Mouse (Mus musculus): ENCODE data around the gene Acin1. TPM values are rescaled to one million over a fixed set of nuclear protein-coding genes. Genes with fewer than 3 reads are reported as not detected.

Gene Acin1
- polyA plus RNA-seq, 1 experiment: 77.3 TPM

GRCm38 (mm10) chr14:54676290-54676689 lies 10.4 kb downstream of the Acin1 start:
- no peak overlapping the region for H3ac ChIP-seq (ENCODE audit: control insufficient read depth, insufficient read length)
- TF ChIP-seq TCF12 (IDR thresholded peaks at IDR 0.05; ENCODE audit: insufficient read depth, poor library complexity, severe bottlenecking): no peak
- TF ChIP-seq POLR2AphosphoS2 (IDR thresholded peaks at IDR 0.05; ENCODE audit: insufficient read length, low read depth): no peak
- no peak for TF ChIP-seq TCF3 (IDR thresholded peaks at IDR 0.05; ENCODE audit: insufficient read length, low read depth)
- TF ChIP-seq MYOG (IDR thresholded peaks at IDR 0.05; ENCODE audit: control insufficient read depth in 1 of 3, insufficient read depth in 1 of 3, insufficient read length in 2 of 3, low read depth in 2 of 3): no peak
- no peak for TF ChIP-seq REST (IDR thresholded peaks at IDR 0.05; ENCODE audit: insufficient read depth, insufficient read length)
- no peak for TF ChIP-seq POLR2A (IDR thresholded peaks at IDR 0.05; ENCODE audit: insufficient read length, low read depth)
- TF ChIP-seq MYOD1 (IDR thresholded peaks at IDR 0.05; ENCODE audit: control insufficient read depth in 1 of 3, insufficient read length in 2 of 3, low read depth in 2 of 3): no peak
- TF ChIP-seq SRF (IDR thresholded peaks at IDR 0.05; ENCODE audit: control insufficient read depth, insufficient read length, low read depth): no peak
- no peak for TF ChIP-seq USF1 (IDR thresholded peaks at IDR 0.05; ENCODE audit: low read depth)
- TF ChIP-seq E2F4 (IDR thresholded peaks at IDR 0.05; ENCODE audit: insufficient read depth): no peak
- H3K4me2 ChIP-seq (ENCODE audit: low read depth): no peak overlapping the region
- no peak overlapping the region for H3K4me3 ChIP-seq
- no peaks in the 10 kb centered on the region for H3K27me3 ChIP-seq (ENCODE audit: control insufficient read depth, insufficient read depth, insufficient read length)
- peaks cover 9% of the 10 kb centered on the region for H3K79me2 ChIP-seq (ENCODE audit: control insufficient read depth, insufficient read depth)
- H3K36me3 ChIP-seq (ENCODE audit: control insufficient read depth, insufficient read depth): peaks cover 26% of the 10 kb centered on the region

DNA sequence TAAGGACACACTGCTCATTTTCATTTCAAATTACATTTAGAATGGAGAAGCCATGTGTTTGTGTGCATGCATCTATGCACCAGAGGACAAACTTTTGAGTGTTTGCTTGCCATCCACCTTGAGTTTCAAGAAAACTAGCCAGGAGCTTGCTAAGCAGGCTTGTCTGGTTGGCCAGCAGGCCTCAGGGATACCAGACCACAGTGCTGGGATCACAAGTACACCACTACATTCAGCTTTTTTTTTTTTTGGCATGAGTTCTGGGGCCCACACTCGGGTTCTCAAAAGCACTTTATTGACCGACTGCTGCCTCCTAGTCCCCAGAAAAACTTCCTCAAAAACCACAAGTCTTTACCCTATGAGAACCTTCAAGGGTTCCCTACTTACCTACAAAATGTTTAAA lies 12.4 kb downstream of the Acin1 start:
- Histone ChIP-seq H3K27me3 (ENCODE audit: control insufficient read depth, insufficient read depth, insufficient read length) (no peaks in the 10 kb centered on the region), H3ac (ENCODE audit: control insufficient read depth, insufficient read length) (no peak overlapping the region), H3K4me3 (no peak overlapping the region), H3K4me2 (ENCODE audit: low read depth) (no peak overlapping the region), H3K36me3 (ENCODE audit: control insufficient read depth, insufficient read depth) (peaks cover 26% of the 10 kb centered on the region), H3K79me2 (ENCODE audit: control insufficient read depth, insufficient read depth) (peaks cover 3% of the 10 kb centered on the region)
- no peak for TF ChIP-seq MAX (IDR thresholded peaks at IDR 0.05; ENCODE audit: low read depth)
- no peak for TF ChIP-seq USF1 (IDR thresholded peaks at IDR 0.05; ENCODE audit: low read depth)
- TF ChIP-seq POLR2A (IDR thresholded peaks at IDR 0.05; ENCODE audit: insufficient read length, low read depth): no peak
- no peak for TF ChIP-seq REST (IDR thresholded peaks at IDR 0.05; ENCODE audit: insufficient read depth, insufficient read length)
- no peak for TF ChIP-seq MYOG (IDR thresholded peaks at IDR 0.05; ENCODE audit: control insufficient read depth in 1 of 3, insufficient read depth in 1 of 3, insufficient read length in 2 of 3, low read depth in 2 of 3)
- no peak for TF ChIP-seq TCF3 (IDR thresholded peaks at IDR 0.05; ENCODE audit: insufficient read length, low read depth)
- TF ChIP-seq CEBPB (IDR thresholded peaks at IDR 0.05; ENCODE audit: insufficient read depth, poor library complexity, severe bottlenecking): no peak
- TF ChIP-seq SRF (IDR thresholded peaks at IDR 0.05; ENCODE audit: control insufficient read depth, insufficient read length, low read depth): no peak
- no peak for TF ChIP-seq POLR2AphosphoS2 (IDR thresholded peaks at IDR 0.05; ENCODE audit: insufficient read length, low read depth)

DNA sequence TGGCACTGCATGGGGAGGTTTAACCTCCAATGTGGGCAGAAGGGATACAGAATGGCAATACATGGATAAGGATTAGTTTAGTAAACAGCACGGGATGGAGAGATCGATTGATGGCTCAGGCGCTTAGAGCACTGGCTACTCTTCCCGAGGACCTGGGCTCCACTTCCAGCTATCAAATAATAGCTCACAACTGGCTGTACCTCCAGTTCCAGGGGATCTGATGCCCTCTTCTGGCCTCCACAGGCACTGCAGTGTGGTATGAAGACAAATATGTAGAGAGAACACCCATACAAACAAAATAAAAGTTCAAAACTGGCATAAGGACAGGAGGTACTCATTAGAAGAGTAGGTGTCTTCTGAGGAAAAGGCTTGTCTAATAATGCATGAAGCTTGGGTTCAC lies 17.4 kb downstream of the Acin1 start:
- Histone ChIP-seq H3K27me3 (ENCODE audit: control insufficient read depth, insufficient read depth, insufficient read length) (no peaks in the 10 kb centered on the region), H3K79me2 (ENCODE audit: control insufficient read depth, insufficient read depth) (peaks cover 3% of the 10 kb centered on the region), H3ac (ENCODE audit: control insufficient read depth, insufficient read length) (no peak overlapping the region), H3K36me3 (ENCODE audit: control insufficient read depth, insufficient read depth) (peaks cover 23% of the 10 kb centered on the region), H3K4me2 (ENCODE audit: low read depth) (no peak overlapping the region), H3K4me3 (no peak overlapping the region)
- TF ChIP-seq MAX (IDR thresholded peaks at IDR 0.05; ENCODE audit: low read depth): no peak
- no peak for TF ChIP-seq MYOG (IDR thresholded peaks at IDR 0.05; ENCODE audit: control insufficient read depth in 1 of 3, insufficient read depth in 1 of 3, insufficient read length in 2 of 3, low read depth in 2 of 3)
- TF ChIP-seq TCF3 (IDR thresholded peaks at IDR 0.05; ENCODE audit: insufficient read length, low read depth): no peak
- no peak for TF ChIP-seq E2F4 (IDR thresholded peaks at IDR 0.05; ENCODE audit: insufficient read depth)
- no peak for TF ChIP-seq MYOD1 (IDR thresholded peaks at IDR 0.05; ENCODE audit: control insufficient read depth in 1 of 3, insufficient read length in 2 of 3, low read depth in 2 of 3)
- TF ChIP-seq TCF12 (IDR thresholded peaks at IDR 0.05; ENCODE audit: insufficient read depth, poor library complexity, severe bottlenecking): no peak
- no peak for TF ChIP-seq POLR2A (IDR thresholded peaks at IDR 0.05; ENCODE audit: insufficient read length, low read depth)
- TF ChIP-seq REST (IDR thresholded peaks at IDR 0.05; ENCODE audit: insufficient read depth, insufficient read length): no peak
- TF ChIP-seq CEBPB (IDR thresholded peaks at IDR 0.05; ENCODE audit: insufficient read depth, poor library complexity, severe bottlenecking): no peak
- no peak for TF ChIP-seq SRF (IDR thresholded peaks at IDR 0.05; ENCODE audit: control insufficient read depth, insufficient read length, low read depth)
- no peak for TF ChIP-seq POLR2AphosphoS2 (IDR thresholded peaks at IDR 0.05; ENCODE audit: insufficient read length, low read depth)
- no peak for TF ChIP-seq USF1 (IDR thresholded peaks at IDR 0.05; ENCODE audit: low read depth)

DNA sequence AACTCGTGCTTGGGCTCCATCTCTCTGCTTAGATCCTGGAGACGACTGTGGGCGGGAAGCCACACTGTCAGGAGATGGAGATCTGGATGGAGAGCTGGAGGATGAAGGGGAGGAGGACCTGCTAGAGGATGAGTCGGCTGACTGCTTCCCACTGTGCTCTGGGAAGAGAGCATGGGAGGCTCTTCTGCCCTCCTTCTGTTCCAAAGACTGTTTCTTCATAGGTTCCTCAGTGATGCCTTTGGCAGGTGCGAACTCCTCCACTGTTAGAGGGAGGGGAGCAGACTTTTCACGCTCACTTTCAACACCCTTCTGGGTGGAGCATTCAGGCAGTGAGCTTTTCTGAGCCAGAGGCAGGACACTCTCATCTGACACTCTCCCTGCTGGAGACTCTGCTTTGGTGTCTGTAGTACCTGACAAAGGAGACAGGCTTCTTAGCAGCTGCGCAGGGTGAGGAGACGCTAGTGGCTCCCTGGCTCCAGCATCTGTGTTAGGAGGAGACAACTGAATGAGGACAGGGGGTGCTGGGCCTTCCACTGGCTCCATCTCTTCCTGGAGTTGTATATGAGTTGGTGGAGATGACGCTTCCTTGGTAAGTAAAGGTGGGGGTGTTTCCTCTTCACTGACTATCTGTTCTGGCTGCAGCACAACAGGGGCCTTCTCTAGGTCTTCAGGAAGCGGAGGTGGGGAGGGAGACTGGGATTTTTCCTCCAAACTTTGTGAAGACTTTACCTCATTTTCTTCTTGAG lies 22.1 kb downstream of the Acin1 start:
- Histone ChIP-seq H3K36me3 (ENCODE audit: control insufficient read depth, insufficient read depth) (peaks cover 45% of the 10 kb centered on the region), H3K79me2 (ENCODE audit: control insufficient read depth, insufficient read depth) (no peaks in the 10 kb centered on the region), H3K4me3 (no peak overlapping the region), H3K27me3 (ENCODE audit: control insufficient read depth, insufficient read depth, insufficient read length) (no peaks in the 10 kb centered on the region), H3ac (ENCODE audit: control insufficient read depth, insufficient read length) (no peak overlapping the region), H3K4me2 (ENCODE audit: low read depth) (no peak overlapping the region)
- no peak for TF ChIP-seq REST (IDR thresholded peaks at IDR 0.05; ENCODE audit: insufficient read depth, insufficient read length)
- no peak for TF ChIP-seq E2F4 (IDR thresholded peaks at IDR 0.05; ENCODE audit: insufficient read depth)
- TF ChIP-seq POLR2A (IDR thresholded peaks at IDR 0.05; ENCODE audit: insufficient read length, low read depth): no peak
- no peak for TF ChIP-seq TCF3 (IDR thresholded peaks at IDR 0.05; ENCODE audit: insufficient read length, low read depth)
- TF ChIP-seq MYOG (IDR thresholded peaks at IDR 0.05; ENCODE audit: control insufficient read depth in 1 of 3, insufficient read depth in 1 of 3, insufficient read length in 2 of 3, low read depth in 2 of 3): no peak
- TF ChIP-seq CEBPB (IDR thresholded peaks at IDR 0.05; ENCODE audit: insufficient read depth, poor library complexity, severe bottlenecking): no peak
- no peak for TF ChIP-seq MYOD1 (IDR thresholded peaks at IDR 0.05; ENCODE audit: control insufficient read depth in 1 of 3, insufficient read length in 2 of 3, low read depth in 2 of 3)

Measured in myocyte (in vitro differentiated cells).